Mouse (Mus musculus) heart, adult 18-20 months (tissue): ENCODE data around the gene Lrp6. TPM values are rescaled to one million over a fixed set of nuclear protein-coding genes. Genes with fewer than 3 reads are reported as not detected.
A peak's percentile ranks its signal among the peaks of the same experiment; 100 is the strongest.

Experiments used
- DNase-seq, 2 experiments: peaks; one replicate each; pipeline ENCODE4 v3.0.0; 2021 to 2022; ENCODE audit warnings: mixed read lengths in 1 of 2
- total RNA-seq, 2 experiments: library from RNA; stranded (reverse); gene quantifications; 2 replicates each; pipeline ENCODE4 v1.2.3; 2021

Lrp6 gene
- total RNA-seq, 2 experiments from 2014 or later, result 46.0 to 47.9 TPM

DNA sequence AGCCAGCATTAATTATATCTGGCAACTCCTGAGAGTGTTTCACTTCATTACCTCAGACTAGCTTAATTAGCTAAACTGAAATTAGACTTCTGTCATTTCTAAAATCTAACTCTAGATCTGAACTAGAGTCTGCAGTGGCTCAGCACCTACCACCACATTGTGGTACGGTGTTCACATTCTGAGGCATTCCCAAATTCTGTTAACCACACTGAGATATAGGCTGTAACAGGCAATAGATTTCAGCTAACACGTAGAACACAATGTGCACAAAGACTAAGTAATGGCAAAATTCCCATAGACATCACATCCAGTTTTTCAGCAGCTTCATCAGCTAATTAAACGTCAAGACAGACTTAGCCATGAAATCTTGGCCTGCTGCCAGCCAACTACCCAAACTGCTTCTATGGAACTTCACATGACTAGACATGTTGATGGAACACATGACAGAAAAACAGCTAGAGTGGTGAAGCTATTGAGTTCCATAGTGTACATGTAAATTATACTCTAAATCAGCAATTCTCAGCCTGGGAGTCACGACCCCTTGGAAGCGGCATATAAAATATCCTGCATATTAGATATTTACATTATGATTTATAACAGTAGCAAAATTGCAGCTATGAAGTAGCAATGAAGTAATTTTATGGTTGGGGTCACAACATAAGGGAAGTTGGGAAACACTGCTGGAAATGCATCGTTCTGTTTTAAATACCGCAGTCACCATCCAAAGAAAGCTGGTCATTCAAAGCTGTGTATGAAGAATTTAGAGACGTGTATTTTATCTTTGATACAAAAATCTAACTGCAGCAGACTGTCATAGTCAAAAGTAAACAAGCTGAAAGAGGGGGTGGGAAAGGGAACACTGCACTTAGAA lies 71.7 kb downstream of the Lrp6 start:
- no peak for DNase-seq

DNA sequence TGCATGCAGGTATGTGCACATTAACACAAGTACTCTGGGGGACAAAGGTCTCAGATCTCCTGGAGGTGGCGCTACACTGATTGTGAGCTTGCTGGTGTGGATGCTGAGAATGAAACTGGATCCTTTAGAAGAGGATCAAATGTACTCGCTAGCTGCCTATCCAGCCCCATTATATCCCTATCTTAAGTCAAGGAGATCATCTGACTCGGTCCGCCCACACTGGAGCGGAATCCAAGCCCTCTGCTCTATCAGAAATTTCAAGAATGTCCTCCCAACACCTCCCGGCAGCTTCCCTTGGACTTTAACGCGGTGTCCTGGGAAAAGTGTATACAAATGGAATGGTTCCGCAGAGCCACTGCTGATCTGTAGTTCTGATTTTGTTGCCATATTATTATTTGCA lies 77.1 kb downstream of the Lrp6 start:
- DNase-seq, result peak; percentile 67 to 70

DNA sequence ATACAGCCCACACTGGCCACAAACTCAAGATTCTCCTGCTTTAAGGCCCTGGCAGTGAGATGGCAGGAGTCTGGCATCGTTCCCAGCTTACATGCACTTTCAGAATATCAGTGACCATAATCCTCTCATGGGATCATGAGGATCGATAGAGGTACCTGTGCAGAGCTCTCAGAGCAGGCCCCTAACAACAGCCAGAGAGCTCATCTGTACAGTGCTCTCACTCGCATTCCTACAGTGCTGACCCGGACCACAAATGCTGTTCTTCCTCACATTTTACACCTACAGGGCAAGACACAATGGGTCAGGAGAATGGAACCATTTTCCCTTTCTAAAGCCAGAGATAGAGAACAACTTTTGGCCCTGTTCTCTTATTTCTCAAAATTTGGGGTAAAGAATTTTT lies 77.6 kb downstream of the Lrp6 start:
- DNase-seq, result no peak

DNA sequence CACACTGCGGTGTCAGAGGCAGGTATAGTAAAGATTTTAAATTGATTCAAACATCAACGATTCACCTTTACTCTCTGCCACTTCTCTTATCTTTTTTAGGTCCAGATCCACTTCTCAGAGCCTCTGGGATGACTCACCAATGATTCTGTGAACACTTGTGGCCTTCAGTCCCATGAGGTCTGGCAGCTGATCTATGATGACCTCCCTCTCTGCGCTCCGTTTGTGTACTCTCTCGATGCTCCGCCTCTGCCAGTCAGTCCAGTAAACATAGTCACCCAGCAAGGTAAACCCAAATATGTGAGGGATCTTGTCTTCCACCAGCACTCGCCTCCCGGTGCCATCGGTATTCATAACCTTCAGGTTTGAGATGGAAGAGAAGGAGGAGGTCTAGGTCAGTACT lies 80.4 kb downstream of the Lrp6 start:
- no peak for DNase-seq

DNA sequence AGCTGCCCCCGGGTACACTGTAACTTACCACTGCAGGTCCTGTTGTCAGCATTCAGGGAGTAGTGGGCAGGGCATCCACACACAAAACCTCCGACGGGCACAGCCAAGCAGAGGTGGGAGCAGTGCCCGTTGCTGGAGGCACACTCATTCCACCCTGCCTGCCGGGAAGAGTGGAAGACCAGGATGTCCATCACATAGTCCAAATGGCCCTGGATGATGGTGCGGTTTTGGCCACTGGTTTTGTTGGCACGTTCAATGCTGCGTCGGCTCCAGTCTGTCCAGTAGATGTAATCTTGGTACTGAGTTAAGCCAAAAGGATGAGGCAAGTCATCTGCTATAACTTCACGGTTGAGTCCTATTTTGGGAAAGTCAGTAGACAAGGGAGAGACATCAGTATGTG lies 87.3 kb downstream of the Lrp6 start:
- DNase-seq, result no peak

DNA sequence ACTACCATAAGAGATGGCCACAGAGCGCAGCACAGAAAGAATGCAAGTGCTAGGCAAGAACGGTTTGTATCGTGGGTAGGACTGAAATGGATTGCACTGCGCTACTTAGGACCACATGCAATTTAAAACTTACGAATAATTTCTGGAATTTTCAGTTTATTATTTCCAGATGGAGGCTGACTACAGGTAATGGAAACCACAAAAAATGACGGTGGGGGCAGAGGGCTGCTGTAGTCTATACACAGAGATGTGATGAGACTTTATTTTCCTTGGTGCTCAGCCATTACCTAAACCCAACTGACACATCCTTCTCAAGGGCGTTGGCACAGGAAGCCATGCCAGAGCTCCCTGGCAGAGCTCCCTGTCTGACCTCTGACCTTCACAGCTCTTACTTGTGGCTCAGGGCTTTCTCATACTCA lies 93.6 kb downstream of the Lrp6 start:
- peak; percentile 20 to 41 for DNase-seq

DNA sequence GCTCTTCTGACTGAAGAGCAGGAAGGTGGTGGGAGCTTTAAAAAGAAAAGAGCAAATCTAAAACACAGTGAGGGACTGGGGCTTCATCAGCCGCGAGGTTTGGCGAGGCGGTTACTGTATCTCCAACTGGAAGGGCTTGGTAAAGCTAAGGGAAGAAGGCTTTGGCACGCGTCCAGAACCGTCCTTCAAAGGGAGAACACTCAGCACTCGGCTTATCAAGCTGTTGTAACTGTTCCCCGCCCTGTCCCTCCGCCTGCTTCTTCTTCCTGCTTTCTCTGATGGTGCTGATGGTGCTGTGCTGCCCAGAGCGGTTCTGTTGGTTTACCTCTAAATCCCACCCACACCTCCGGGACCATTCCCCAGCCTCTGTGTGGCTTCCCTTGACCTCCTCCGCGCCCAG lies 95.9 kb downstream of the Lrp6 start:
- peak; percentile 84 to 87 for DNase-seq

DNA sequence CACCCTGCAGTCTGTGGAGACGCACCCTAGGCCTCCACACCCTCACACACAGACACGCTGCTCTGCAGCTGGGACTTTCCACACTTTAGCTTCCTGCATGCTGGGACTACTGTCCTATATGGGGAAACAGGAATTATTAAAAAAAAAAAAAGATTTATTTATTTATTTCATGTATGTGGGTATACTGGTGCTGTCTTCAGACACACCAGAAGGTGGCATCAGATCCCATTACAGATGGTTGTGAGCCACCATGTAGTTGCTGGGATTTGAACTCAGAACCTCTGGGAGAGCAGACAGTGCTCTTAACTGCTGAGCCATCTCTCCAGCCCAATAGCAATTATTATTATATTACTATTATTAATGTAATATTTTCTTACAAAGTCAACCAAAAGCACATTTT lies 97.5 kb downstream of the Lrp6 start:
- no peak for DNase-seq

DNA sequence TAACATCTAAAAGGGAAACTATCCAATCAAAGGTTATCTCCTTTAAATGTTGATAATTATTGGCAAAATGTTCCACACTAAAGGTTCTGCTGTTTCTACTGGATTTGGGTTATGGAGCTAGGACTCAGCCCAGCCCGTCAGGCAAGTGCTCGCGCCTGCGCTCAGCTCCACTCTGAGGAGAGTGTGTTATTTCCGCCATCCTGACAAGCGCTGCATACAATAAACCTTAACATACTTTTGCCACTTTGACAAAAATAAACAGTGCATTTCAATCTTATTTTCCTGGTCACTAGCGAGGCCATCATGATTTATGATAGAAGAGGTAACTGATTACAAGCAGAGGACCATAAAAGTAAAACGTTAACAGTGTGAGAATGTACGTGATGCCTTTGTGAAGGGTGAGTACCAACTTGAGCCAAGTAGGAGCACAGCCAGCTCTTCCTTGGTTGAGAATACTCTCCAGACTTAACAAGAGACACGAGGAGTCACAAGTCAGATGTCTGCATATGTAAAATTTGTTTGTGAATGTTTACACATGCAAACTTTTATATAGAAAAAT lies 100.0 kb downstream of the Lrp6 start:
- DNase-seq, result no peak

DNA sequence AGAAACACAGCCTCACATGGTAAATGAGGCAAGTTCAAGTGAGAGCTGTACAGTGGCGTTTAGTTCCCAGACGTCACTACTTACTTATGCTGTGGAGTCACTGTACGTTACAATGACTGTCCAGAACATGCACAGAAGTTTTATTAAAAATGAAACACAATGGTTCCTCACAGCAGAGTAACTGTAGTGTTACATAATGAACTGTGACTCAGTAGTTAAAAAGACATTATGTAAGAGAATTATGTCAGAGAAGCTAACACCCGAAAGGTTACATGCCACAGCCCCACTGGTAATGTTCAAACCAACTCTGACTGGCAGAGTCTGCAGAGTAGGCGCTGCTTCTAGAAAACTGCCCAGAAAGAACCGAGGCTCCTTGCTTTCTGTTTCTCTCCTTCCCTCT lies 105.6 kb downstream of the Lrp6 start:
- no peak for DNase-seq

DNA sequence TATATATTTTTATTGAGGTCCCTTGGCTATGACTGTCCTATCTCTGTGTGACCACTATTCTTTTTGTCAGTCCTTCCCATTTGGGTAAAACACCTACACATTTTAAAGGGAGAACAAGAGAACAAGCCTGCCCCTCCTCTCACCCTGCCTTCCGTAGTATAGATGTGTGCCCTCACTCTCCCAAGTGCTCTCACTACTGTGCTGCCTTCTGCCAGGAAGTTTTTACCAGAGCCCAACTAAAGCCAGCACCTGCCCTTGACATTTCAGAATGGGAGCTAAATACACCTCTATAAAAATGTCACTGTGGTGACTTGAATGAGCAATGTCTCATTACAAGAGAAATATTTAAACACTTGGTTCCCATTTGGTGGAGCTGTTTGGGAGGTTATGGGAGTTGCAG lies 108.4 kb downstream of the Lrp6 start:
- DNase-seq, result no peak

DNA sequence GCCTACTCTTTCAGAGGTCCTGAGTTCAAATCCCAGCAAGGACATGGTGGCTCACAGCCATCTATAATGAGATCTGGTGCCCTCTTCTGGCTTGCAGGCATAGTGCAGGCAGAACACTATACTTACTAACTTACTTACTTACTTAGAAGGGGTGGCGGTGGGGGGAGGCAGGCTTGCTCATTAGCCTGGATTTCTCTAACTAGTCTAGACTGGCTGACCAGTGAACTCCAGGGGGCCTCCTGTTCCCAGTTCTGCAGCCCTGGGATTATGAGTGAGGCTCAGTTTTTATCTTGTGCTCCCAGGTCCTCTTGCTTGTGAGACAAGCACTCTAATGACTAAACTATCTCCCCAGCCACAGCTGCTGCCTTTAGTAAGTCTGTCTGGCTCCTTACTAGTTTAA lies 112.7 kb downstream of the Lrp6 start:
- DNase-seq, result peak in 1 of 2 experiments; percentile 20

DNA sequence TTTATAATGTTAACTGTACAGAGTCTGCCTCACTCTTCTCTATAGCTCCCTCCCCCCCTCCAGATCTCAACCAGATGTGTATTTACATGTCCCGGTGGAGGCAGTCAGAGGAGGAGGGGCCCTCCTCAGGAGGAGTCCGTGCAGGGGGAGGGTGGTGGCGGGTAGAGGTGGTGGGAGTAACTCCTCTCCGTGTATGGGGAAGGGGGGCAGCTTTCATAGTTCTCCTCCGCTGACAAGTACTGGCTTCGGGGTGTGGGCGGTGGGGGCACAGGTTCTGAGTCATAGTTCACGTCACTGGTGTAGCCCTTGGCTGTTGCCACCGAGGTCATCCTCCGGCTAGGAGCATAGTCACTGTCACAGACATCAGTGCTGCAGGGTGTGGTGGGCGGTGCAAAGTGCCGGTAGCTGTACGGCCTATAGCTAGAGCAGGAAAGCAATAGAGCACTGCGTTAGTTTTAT lies 116.1 kb downstream of the Lrp6 start:
- DNase-seq, result peak in 1 of 2 experiments; percentile 21

DNA sequence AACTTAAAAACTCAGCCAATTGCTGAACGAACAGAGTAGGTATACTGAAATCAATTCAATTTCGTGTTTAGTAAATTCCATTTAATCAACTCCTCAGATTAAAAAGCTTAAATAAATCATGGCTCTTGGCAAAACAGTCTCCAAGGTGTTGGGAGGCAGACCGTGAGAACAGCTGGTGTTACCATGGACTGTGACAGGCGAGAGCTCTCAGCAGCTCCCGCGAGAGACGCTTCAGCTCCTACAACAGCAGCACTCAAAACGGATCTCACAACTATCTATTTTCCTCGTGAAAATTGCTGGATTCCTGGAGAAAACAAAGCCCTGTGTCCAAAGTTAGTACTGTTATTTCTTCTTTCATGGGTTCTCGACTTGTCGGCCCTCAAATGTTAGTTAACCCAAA lies 116.8 kb downstream of the Lrp6 start:
- no peak for DNase-seq

DNA sequence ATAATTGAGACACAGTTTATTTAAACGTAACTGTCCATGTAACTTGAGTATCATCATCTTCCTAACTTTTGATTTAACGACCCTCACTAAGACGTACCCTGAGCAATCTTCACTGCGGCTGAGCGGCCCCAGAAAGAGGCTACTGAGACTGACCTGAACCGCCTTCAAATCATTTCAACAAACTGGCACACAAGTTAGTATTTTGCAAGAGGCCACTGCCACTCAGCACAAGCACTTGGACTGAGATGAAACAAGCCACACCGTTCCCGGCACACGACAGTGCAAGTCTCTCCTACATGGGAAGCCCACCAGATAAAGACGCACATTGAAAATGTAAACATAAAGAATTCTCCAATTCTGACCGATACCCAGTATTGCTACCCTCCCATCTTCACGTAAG lies 118.3 kb downstream of the Lrp6 start:
- no peak for DNase-seq

DNA sequence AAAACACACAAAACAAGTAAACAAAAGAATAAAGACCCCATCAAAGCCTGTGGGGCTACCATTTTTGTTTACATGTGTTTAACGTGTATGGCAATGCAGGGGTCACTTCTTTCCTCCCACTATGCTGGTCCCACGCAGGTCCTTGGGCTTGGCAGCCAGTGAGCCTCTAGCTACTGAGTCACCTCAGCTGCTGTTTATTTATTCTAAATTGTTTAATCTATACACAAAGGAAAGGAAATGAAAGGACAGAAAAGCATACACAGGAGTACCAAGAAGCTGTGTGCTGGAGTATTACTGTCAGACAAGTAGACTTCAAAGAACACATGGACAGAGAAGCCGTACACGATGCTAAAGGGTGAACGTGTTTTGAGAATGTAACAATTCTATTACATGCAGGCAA lies 122.8 kb downstream of the Lrp6 start:
- no peak for DNase-seq

DNA sequence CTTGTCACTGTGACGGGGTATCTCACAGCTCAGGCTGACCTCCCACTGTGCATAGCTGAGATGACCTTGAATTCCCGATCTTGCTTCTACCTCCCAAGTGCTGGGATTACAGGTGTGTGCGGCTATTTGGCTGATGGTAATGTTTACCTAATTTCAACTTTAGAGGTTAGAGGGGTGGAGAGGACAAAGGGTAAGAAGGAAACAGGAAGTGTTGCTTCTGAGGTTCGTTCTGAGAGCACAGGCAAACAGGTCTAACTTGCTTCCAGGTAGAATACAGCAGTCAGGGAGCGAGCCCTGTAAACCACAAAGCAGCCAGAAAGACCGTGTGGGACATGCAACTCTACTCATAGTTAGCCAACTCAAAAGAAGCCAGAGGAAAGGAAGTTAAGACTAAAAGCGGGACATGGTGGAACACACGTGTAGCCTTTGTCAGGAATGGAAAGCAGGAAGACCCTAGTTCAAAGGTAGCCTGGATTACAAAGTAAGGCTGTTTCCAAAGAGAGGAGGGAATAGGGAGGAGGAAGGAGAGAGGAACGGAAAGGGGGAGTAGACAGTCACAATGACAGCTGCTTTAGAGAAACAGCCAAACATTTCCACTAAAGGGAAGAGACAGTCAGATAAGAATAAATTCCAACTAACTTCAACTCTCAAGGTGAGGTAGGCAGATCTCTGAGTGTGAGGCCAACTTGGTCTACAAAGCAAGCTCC lies 123.4 kb downstream of the Lrp6 start:
- no peak for DNase-seq

DNA sequence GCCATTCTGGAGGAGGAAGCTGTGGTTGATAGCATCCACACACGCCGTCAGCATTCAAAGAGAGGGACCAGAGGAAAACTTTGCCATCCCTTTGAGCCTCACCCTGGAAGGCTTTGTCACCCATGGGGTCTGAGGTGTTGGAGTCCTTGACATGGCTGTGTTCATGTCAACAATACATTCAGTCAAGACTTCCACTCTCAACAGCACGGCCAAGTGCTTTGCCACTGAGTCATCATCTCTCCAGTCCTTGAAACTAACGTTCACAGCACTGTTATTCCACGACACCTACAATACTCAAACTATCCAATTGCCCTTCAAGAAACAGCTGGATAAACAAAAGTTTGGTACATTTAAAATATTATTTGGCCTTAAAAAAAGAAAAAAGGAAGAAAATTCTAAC lies 124.5 kb downstream of the Lrp6 start:
- DNase-seq, result no peak

DNA sequence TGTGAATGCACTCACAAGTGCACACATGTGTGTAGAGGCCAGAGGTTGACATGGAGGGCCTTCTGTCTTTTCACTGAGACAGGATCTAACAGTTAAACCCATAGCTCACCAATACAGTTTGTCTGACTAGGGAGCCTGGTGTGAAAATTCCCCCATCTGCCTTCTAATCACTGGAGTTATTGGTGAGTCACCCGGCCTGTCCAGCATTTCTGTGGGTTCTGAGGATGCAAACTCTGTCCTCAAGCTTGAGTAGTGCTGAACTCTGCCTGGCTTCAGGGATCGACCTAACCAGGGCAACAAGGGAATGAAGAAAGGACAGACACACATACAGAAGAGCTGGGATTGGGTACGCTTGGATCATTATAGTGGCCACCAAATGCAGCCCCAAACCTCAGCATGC lies 125.0 kb downstream of the Lrp6 start:
- DNase-seq, result no peak

DNA sequence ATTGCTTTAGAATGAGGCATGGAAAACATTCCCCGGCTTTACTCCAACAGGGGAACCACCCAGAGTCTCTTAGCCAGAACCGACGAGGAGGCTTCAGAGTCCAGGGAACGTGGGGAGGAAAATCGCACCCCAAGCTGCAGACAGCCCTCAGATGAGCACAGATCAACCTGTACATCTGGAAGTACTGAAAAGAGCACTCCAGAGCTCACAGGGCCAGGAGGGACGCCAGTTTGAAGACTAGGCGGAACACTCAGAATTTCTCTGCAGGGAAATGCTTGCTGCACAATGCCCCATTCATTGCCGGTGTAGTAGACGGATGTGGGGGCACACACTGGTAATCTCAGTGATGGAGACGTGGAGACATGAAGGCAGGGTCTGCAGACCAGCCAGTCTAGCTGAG lies 126.7 kb downstream of the Lrp6 start:
- DNase-seq, result peak in 1 of 2 experiments; percentile 22

DNA sequence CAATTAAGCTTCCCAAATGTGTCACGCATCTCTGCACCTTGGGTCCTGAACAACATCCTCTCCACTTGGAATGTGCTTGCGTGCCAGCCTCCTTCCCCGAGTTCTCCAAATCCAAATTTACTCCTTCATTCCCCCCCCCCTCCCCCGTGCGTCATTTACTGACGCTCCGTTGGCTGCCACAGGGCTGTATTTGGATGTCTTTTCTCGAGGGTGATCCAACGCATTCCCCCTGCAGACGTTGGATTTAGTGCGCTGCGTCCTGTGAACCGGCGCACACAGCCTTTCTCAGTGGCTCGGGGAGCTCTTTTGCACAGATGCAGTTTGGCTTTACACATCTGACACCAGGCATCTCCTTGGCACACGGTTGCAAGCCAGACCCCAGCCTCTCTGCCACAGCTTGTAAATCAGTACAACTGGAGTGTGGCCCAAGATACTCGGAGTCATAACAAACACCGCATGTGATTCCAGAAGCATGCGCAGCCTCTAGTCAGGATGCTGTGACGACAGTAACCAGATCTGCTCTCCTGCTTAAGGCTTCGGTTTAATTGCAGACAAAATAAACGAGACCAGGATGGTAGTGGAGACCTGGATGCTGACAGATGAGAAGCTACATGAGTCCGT lies 127.3 kb downstream of the Lrp6 start:
- DNase-seq, result peak; percentile 50 to 51

DNA sequence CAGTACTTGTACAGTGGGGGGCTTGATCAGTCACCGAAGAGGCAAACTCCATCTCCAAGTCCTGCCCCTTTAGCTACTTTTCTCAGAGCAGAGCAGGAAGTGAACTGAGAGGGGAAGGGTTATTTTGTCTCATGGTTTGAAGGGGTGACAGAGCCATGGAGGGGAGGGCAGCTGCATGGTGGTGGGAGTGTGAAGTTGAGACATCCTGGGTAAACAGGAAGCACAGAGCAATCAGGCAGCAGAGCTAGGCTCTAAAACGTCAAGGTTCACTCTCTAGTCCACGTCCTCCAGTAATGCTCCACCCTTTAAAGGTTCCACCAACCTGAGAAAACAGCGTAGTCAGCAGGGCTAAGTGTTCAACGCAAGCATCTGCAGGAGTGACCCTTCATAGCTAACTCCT lies 129.8 kb downstream of the Lrp6 start:
- no peak for DNase-seq

DNA sequence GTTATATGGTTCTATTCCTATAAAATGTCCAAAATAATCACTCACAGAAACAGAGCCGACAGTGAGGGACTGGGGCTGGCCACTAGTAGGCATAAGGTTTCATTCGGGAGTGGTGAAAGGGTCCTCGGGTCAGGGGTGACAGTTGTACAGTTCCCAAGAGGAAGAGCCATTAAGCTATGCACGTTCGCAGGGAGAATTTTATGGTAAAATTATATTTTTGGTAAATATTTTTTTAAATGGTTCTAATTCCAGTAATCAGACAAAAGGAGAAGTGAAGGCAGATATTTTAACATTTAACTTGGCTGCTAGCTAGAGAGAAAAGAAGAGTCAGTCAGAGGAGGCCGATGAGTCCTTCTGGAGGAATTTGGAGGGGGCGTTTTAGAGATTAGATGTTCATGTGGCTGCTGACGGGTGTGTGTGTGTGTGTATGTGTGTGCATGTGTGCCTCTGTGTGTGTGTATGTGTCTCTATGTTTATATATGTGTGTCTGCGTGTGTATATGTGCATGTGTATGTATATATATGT lies 131.8 kb downstream of the Lrp6 start:
- DNase-seq, result no peak
